Mouse (Mus musculus) kidney, postnatal 0 days (tissue): ENCODE results near the gene Atp6v1f. TPM values are rescaled to one million over a fixed set of nuclear protein-coding genes. Genes with fewer than 3 reads are reported as not detected.

Source experiments
- ATAC-seq: fragments of 200-750 bp; cut with Nextera tagmentation; replicated peaks from 2 replicates; pipeline ENCODE4 v1.8.0; 2017; ENCODE audit warnings: low read depth, moderate number of reproducible peaks, moderate TSS enrichment, moderate library complexity; ENCODE audit not compliant: low FRiP score
- DNase-seq: peaks from one replicate; pipeline ENCODE4 v3.0.0-alpha.2; 2016; ENCODE audit warnings: low spot score
- H3K27ac ChIP-seq: fragments of 300-500 bp; sonication (generic); 2 replicates; pipeline ENCODE4 v1.5.1; 2014; ENCODE audit warnings: mild to moderate bottlenecking
- H3K27me3 ChIP-seq: fragments of 300-500 bp; sonication (generic); 2 replicates; pipeline ENCODE4 v1.6.1; 2014; ENCODE audit warnings: low read length, mixed read lengths; ENCODE audit not compliant: insufficient read depth
- H3K36me3 ChIP-seq: fragments of 300-500 bp; sonication (generic); 2 replicates; pipeline ENCODE4 v1.6.1; 2014; ENCODE audit warnings: low read length, mixed read lengths; ENCODE audit not compliant: insufficient read depth
- H3K4me1 ChIP-seq: fragments of 300-500 bp; sonication (generic); replicated peaks from 2 replicates; pipeline ENCODE4 v1.6.1; 2014; ENCODE audit warnings: antibody characterized with exemption, low read length, mixed read lengths; ENCODE audit not compliant: insufficient read depth
- H3K4me2 ChIP-seq: fragments of 300-500 bp; sonication (generic); 2 replicates; pipeline ENCODE4 v1.6.1; 2014; ENCODE audit warnings: mild to moderate bottlenecking, low read length, moderate library complexity, mixed read lengths
- H3K4me3 ChIP-seq: fragments of 300-500 bp; sonication (generic); replicated peaks from 2 replicates; pipeline ENCODE4 v1.5.1; 2014; ENCODE audit warnings: low read depth, low read length
- H3K9ac ChIP-seq: fragments of 300-500 bp; sonication (generic); 2 replicates; pipeline ENCODE4 v1.6.1; 2014; ENCODE audit warnings: low read depth, low read length
- H3K9me3 ChIP-seq: fragments of 300-500 bp; sonication (generic); replicated peaks from 2 replicates; pipeline ENCODE4 v1.6.1; 2016; ENCODE audit warnings: low read length, inconsistent platforms, mixed read lengths
- CTCF ChIP-seq: IDR thresholded peaks from 2 replicates; pipeline ENCODE4 v1.5.1; 2016; ENCODE audit warnings: antibody characterized with exemption, low read depth, mild to moderate bottlenecking, moderate library complexity
- whole genome bisulfite sequencing: fragments of 180-500 bp; shearing (Covaris S2); extraction: QIAGEN DNeasy Blood & Tissue Kit; methylation state at CpG from one replicate; pipeline ENCODE4 v1.1.7; 2014; 5-methylcytosine and 5-hydroxymethylcytosine counted together
- polyA plus RNA-seq: library from polyadenylated mRNA; unstranded; fragments of >200 nt; fragmentation: Nextera tagmentation; extraction: Ambion mirVana; gene quantifications from 2 replicates; pipeline ENCODE4 v1.2.1, GENCODE M21; 2015

Atp6v1f gene
- polyA plus RNA-seq, result 461 and 485 TPM in 2 replicates

GRCm38 (mm10) chr6:29467583-29468354, at the start of gene Atp6v1f:
Gene Atp6v1f, plus strand, starts transcription at chr6:29467718.
- WGBS, result under 1% methylated on average over 39 of the region's 39 CpGs
- H3K4me1 ChIP-seq, result no peaks in the 10 kb centered on the region

GRCm38 (mm10) chr6:29420596-29420995, 46.9 kb upstream of the Atp6v1f start:
- no peak overlapping the region for H3K9ac ChIP-seq
- 82% methylated on average over 2 of the region's 2 CpGs for WGBS
- no peak for ATAC-seq
- no peak overlapping the region for H3K4me3 ChIP-seq
- no peaks in the 10 kb centered on the region for H3K4me1 ChIP-seq
- no peak overlapping the region for H3K27ac ChIP-seq
- H3K36me3 ChIP-seq, result no peaks in the 10 kb centered on the region
- no peak for DNase-seq
- H3K27me3 ChIP-seq, result no peaks in the 10 kb centered on the region
- no peaks in the 10 kb centered on the region for H3K9me3 ChIP-seq
- H3K4me2 ChIP-seq, result no peak overlapping the region
- no peak for TF ChIP-seq CTCF

More at GRCm38 (mm10) chr6:29467583-29468354, at the start of gene Atp6v1f:
- ATAC-seq (peak; percentile 93), DNase-seq (peak; percentile 98)
- Histone ChIP-seq H3K27me3 (no peaks in the 10 kb centered on the region), H3K36me3 (peaks cover 11% of the 10 kb centered on the region; the same call in 1 of the 2 replicates), H3K9ac (peak within 1 kb of the TSS; percentile 50), H3K4me3 (peak within 1 kb of the TSS; percentile 64), H3K27ac (peak within 1 kb of the TSS; percentile 85), H3K4me2 (peak within 1 kb of the TSS; percentile 68), H3K9me3 (no peaks in the 10 kb centered on the region)
- TF ChIP-seq CTCF, result 0 out of 2 replicates have a peak, but pooled peaks have one; percentile 4

- Histone ChIP-seq H3K27me3 (no peaks in the 10 kb centered on the region), H3K9me3 (no peaks in the 10 kb centered on the region), H3K4me3 (no peak overlapping the region), H3K9ac (no peak overlapping the region), H3K27ac (no peak overlapping the region), H3K4me1 (no peaks in the 10 kb centered on the region), H3K4me2 (no peak overlapping the region), H3K36me3 (no peaks in the 10 kb centered on the region)
- ATAC-seq (no peak), DNase-seq (no peak)
- TF ChIP-seq CTCF, result no peak
- WGBS, result 90% methylated on average over 8 of the region's 8 CpGs
Observed at GRCm38 (mm10) chr6:29425118-29425517, 42.4 kb upstream of the Atp6v1f start.

GRCm38 (mm10) chr6:29426331-29426730, 41.2 kb upstream of the Atp6v1f start:
- no peaks in the 10 kb centered on the region for H3K4me1 ChIP-seq
- no peak for TF ChIP-seq CTCF
- 65% methylated on average over 6 of the region's 6 CpGs for WGBS
- H3K4me2 ChIP-seq, result no peak overlapping the region
- H3K36me3 ChIP-seq, result no peaks in the 10 kb centered on the region
- no peak overlapping the region for H3K4me3 ChIP-seq
- H3K27ac ChIP-seq, result no peak overlapping the region
- no peak overlapping the region for H3K9ac ChIP-seq
- ATAC-seq, result no peak
- no peaks in the 10 kb centered on the region for H3K27me3 ChIP-seq
- H3K9me3 ChIP-seq, result no peaks in the 10 kb centered on the region
- no peak for DNase-seq

GRCm38 (mm10) chr6:29428171-29428570, 39.3 kb upstream of the Atp6v1f start:
- Histone ChIP-seq H3K27ac (no peak overlapping the region), H3K4me3 (no peak overlapping the region), H3K4me1 (peaks cover 4% of the 10 kb centered on the region), H3K36me3 (no peaks in the 10 kb centered on the region), H3K9ac (no peak overlapping the region), H3K4me2 (no peak overlapping the region), H3K9me3 (no peaks in the 10 kb centered on the region), H3K27me3 (no peaks in the 10 kb centered on the region)
- no peak for ATAC-seq
- no peak for DNase-seq
- no peak for TF ChIP-seq CTCF
- 61% methylated on average over 4 of the region's 4 CpGs for WGBS

- ATAC-seq, result no peak
- H3K9me3 ChIP-seq, result no peaks in the 10 kb centered on the region
- WGBS, result 51% methylated on average over 15 of the region's 15 CpGs
- H3K4me2 ChIP-seq, result no peak overlapping the region
- no peak overlapping the region for H3K27ac ChIP-seq
- no peak for TF ChIP-seq CTCF
- DNase-seq, result peak; percentile 49
- H3K4me1 ChIP-seq, result peaks cover 23% of the 10 kb centered on the region
- H3K36me3 ChIP-seq, result no peaks in the 10 kb centered on the region
- no peak overlapping the region for H3K4me3 ChIP-seq
- no peaks in the 10 kb centered on the region for H3K27me3 ChIP-seq
- no peak overlapping the region for H3K9ac ChIP-seq
Observed at GRCm38 (mm10) chr6:29430681-29431420, 36.7 kb upstream of the Atp6v1f start.
